Mouse (Mus musculus): ENCODE data around the gene Tcaf2.

GRCm38 (mm10) chr6:42582741-42583487 lies 62.1 kb downstream of the Tcaf2 start:
- TF ChIP-seq CTCF (IDR thresholded peaks at IDR 0.05), result no peak
- TF ChIP-seq EP300 (IDR thresholded peaks at IDR 0.05), result peak; percentile 65; the same call in 1 of the 2 replicates
